Comparison of ENCODE assay signal across 9 mouse cellular contexts in the genomic region with DNA sequence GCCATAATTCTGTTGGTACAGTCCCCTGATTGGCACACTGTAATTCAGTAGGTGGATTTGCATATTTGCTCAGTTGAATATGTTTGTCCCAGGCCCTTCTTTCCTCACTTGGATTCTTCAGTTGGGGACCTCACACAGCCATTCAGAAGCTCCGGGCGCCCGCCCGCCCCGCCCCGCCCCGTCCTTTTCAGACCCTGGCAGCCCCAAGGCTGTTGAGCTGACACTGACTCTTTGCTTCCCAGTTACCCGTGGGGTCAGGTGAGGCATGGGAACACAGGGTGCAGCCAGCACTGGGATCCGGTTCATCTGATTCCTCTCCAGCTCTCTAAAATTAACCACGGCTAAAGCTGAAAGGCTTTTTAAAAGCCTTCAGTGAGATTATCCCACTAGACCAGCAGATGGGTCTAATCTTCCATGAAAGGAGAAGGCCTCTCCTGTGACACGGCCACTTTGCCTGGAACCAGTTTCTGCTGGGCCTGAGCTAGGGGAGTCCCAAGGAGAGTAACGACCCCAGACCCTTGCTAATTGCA. TPM values are rescaled to one million over a fixed set of nuclear protein-coding genes. Genes with fewer than 3 reads are reported as not detected.
DNase-seq lines count a peak whose midpoint lies in the region; ATAC-seq and TF ChIP-seq lines count a peak whose summit lies in the region.
"Had no signal": no experiment of that assay in that cellular context is flagged by ENCODE, and none has a peak within 500 bp of the region (broad histone marks: within the 10 kb centered on the region; RNA-seq: fewer than 3 reads in every experiment).

No protein-coding gene starts in this region.

- ATAC-seq in kidney, embryonic 15.5 days (replicated peaks; ENCODE audit: low FRiP score): no peak
- ATAC-seq in embryonic facial prominence, embryonic 11.5 days (replicated peaks; ENCODE audit: insufficient number of reproducible peaks, low FRiP score, low TSS enrichment, low read depth): peak; percentile 44; the same call in 1 of the 2 replicates
- ATAC-seq in intestine, postnatal 0 days: no peak; the same call in 1 of the 2 replicates

- H3K9me3 ChIP-seq in kidney, embryonic 15.5 days (replicated peaks): no peaks in the 10 kb centered on the region
- H3K9me3 ChIP-seq in embryonic facial prominence, embryonic 11.5 days (replicated peaks; ENCODE audit: control insufficient read depth, low read length): no peaks in the 10 kb centered on the region
- no peaks in the 10 kb centered on the region for H3K9me3 ChIP-seq in intestine, postnatal 0 days (ENCODE audit: control insufficient read depth)

- intact Hi-C loops in heart, postnatal 36 days (cut with DNase I): loop anchor here (5.0 kb wide), 1 partner anchor 68 kb away; the partner anchor contains the start of genes Eaf2 and Golgb1

- H3K4me1 ChIP-seq in kidney, embryonic 15.5 days: no peaks in the 10 kb centered on the region
- H3K4me1 ChIP-seq in embryonic facial prominence, embryonic 11.5 days (ENCODE audit: control insufficient read depth, insufficient read depth, low read length): no peaks in the 10 kb centered on the region
- no peaks in the 10 kb centered on the region for H3K4me1 ChIP-seq in intestine, postnatal 0 days (replicated peaks; ENCODE audit: control insufficient read depth, insufficient read depth, low read length)

- no peak overlapping the region for H3K27ac ChIP-seq in kidney, embryonic 15.5 days
- no peak overlapping the region for H3K27ac ChIP-seq in embryonic facial prominence, embryonic 11.5 days (replicated peaks; ENCODE audit: low read depth, low read length)
- no peak overlapping the region for H3K27ac ChIP-seq in intestine, postnatal 0 days (ENCODE audit: low read depth, low read length)

- H3K4me2 ChIP-seq in kidney, embryonic 15.5 days: no peak overlapping the region
- no peak overlapping the region for H3K4me2 ChIP-seq in embryonic facial prominence, embryonic 11.5 days (ENCODE audit: low read depth, low read length)
- H3K4me2 ChIP-seq in intestine, postnatal 0 days (replicated peaks; ENCODE audit: low read depth): no peak overlapping the region

- H3K9ac ChIP-seq in kidney, embryonic 15.5 days: no peak overlapping the region
- no peak overlapping the region for H3K9ac ChIP-seq in embryonic facial prominence, embryonic 11.5 days (replicated peaks; ENCODE audit: low read length)
- no peak overlapping the region for H3K9ac ChIP-seq in intestine, postnatal 0 days (ENCODE audit: low read depth, low read length)

- no peak for TF ChIP-seq CTCF in intestine, postnatal 0 days (IDR thresholded peaks at IDR 0.05; ENCODE audit: low read depth)

- peak; percentile 72 for DNase-seq in kidney, adult 18-20 months
- DNase-seq in embryonic facial prominence, embryonic 11.5 days (ENCODE audit: low spot score): peak; percentile 17
- peak; percentile 38 to 45 for DNase-seq in heart, postnatal 36 days
- DNase-seq in retina, adult 2 months (ENCODE audit: low read depth, low spot score): peak; percentile 77
- no peak for DNase-seq in urinary bladder, postnatal 14 days (ENCODE audit: low spot score)
- DNase-seq in lung, postnatal 36 days: no peak
- DNase-seq: right cerebral cortex, postnatal 14 days had no signal

- no peak overlapping the region for H3K4me3 ChIP-seq in kidney, embryonic 15.5 days (replicated peaks)
- H3K4me3 ChIP-seq in embryonic facial prominence, embryonic 11.5 days (ENCODE audit: low read depth, low read length): no peak overlapping the region
- H3K4me3 ChIP-seq in intestine, postnatal 0 days (ENCODE audit: low read depth, low read length): no peak overlapping the region

- no peaks in the 10 kb centered on the region for H3K36me3 ChIP-seq in kidney, embryonic 15.5 days
- no peaks in the 10 kb centered on the region for H3K36me3 ChIP-seq in embryonic facial prominence, embryonic 11.5 days (replicated peaks; ENCODE audit: control insufficient read depth, insufficient read depth, low read depth, low read length)
- no peaks in the 10 kb centered on the region for H3K36me3 ChIP-seq in intestine, postnatal 0 days (ENCODE audit: control insufficient read depth, insufficient read depth)

- WGBS in kidney, embryonic 15.5 days: 51% methylated on average over 12 of the region's 12 CpGs
- WGBS in embryonic facial prominence, embryonic 11.5 days: 43% methylated on average over 12 of the region's 12 CpGs
- WGBS in intestine, postnatal 0 days: 63% methylated on average over 12 of the region's 12 CpGs

- no peaks in the 10 kb centered on the region for H3K27me3 ChIP-seq in kidney, embryonic 15.5 days
- H3K27me3 ChIP-seq in embryonic facial prominence, embryonic 11.5 days (ENCODE audit: control insufficient read depth, insufficient read depth, low read length): no peaks in the 10 kb centered on the region
- H3K27me3 ChIP-seq in intestine, postnatal 0 days (replicated peaks; ENCODE audit: control insufficient read depth, insufficient read depth, low read length): no peaks in the 10 kb centered on the region

RNA-seq across cellular contexts. Expression of gene Hcls1, which starts 10.2 kb away (rescaled TPM):
- 5.5 and 6.1 TPM in 2 replicates for polyA plus RNA-seq in kidney, embryonic 15.5 days (2015; fragmentation: Nextera tagmentation; extraction: Ambion mirVana)
- 1.4 TPM in 2 replicates for polyA plus RNA-seq in embryonic facial prominence, embryonic 11.5 days (2014; fragmentation: Nextera tagmentation; extraction: Ambion mirVana)
- 10 to 100 TPM in 1 of 2 experiments, 1 to 10 TPM in 1; 8.2 to 10.8 TPM for total RNA-seq in heart, postnatal 36 days (2021)
- polyA plus RNA-seq in intestine, postnatal 0 days (2015; fragmentation: Nextera tagmentation; extraction: Ambion mirVana): 16.1 and 18.7 TPM in 2 replicates

RNA-seq across cellular contexts. Expression of gene Fbxo40, which starts 45.3 kb away (rescaled TPM):
- polyA plus RNA-seq in kidney, embryonic 15.5 days (2015; fragmentation: Nextera tagmentation; extraction: Ambion mirVana): 1.4 and 1.5 TPM in 2 replicates
- polyA plus RNA-seq in embryonic facial prominence, embryonic 11.5 days (2014; fragmentation: Nextera tagmentation; extraction: Ambion mirVana): 0.11 TPM in 1 of 2 replicates, not detected in the other
- 100 to 1,000 TPM; 159 to 206 TPM for total RNA-seq in heart, postnatal 36 days (2021)
- polyA plus RNA-seq in intestine, postnatal 0 days (2015; fragmentation: Nextera tagmentation; extraction: Ambion mirVana): 0.03 TPM in 1 of 2 replicates, not detected in the other

Comparison
In these comparisons a context has a peak if more than half of its experiments do, and no peak if none do; other contexts are left out.
1. DNase-seq: peak in kidney, adult 18-20 months (single experiment), embryonic facial prominence, embryonic 11.5 days (single experiment), heart, postnatal 36 days (2 of 2) and retina, adult 2 months (single experiment); none in urinary bladder, postnatal 14 days (single experiment) and lung, postnatal 36 days (single experiment).